Mouse (Mus musculus) midbrain, postnatal 0 days (tissue): ENCODE results near the gene Mrpl48. TPM values are rescaled to one million over a fixed set of nuclear protein-coding genes. Genes with fewer than 3 reads are reported as not detected.
A peak's percentile ranks its signal among the peaks of the same experiment; 100 is the strongest.

ENCODE experiments used
- ATAC-seq: fragments of 200-750 bp; cut with Nextera tagmentation; 2 replicates; pipeline ENCODE4 v1.8.0; 2017; ENCODE audit warnings: moderate number of reproducible peaks, mild to moderate bottlenecking, moderate TSS enrichment, moderate library complexity; ENCODE audit not compliant: low FRiP score
- DNase-seq: peaks from one replicate; pipeline ENCODE4 v3.0.0-alpha.2; 2015; ENCODE audit warnings: low spot score
- H3K27ac ChIP-seq: fragments of 300-500 bp; sonication (generic); 2 replicates; pipeline ENCODE4 v1.5.1; 2014; ENCODE audit warnings: low read depth, mild to moderate bottlenecking, low read length, mixed read lengths
- H3K27me3 ChIP-seq: fragments of 300-500 bp; sonication (generic); 2 replicates; pipeline ENCODE4 v1.6.1; 2014; ENCODE audit warnings: low read length, control low read depth, mixed read lengths; ENCODE audit not compliant: insufficient read depth
- H3K36me3 ChIP-seq: fragments of 300-500 bp; sonication (generic); 2 replicates; pipeline ENCODE4 v1.6.1; 2014; ENCODE audit warnings: low read length, control low read depth, mixed read lengths; ENCODE audit not compliant: insufficient read depth
- H3K4me1 ChIP-seq: fragments of 300-500 bp; sonication (generic); 2 replicates; pipeline ENCODE4 v1.6.1; 2014; ENCODE audit warnings: mild to moderate bottlenecking, control low read depth, antibody characterized with exemption, low read length, mixed read lengths; ENCODE audit not compliant: insufficient read depth
- H3K4me2 ChIP-seq: fragments of 300-500 bp; sonication (generic); 2 replicates; pipeline ENCODE4 v1.6.1; 2014; ENCODE audit warnings: low read depth, mild to moderate bottlenecking, low read length, mixed read lengths; ENCODE audit not compliant: poor library complexity, severe bottlenecking
- H3K4me3 ChIP-seq: fragments of 300-500 bp; sonication (generic); 2 replicates; pipeline ENCODE4 v1.5.1; 2014; ENCODE audit warnings: low read depth, mild to moderate bottlenecking, low read length, moderate library complexity
- H3K9ac ChIP-seq: fragments of 300-500 bp; sonication (generic); replicated peaks from 2 replicates; pipeline ENCODE4 v1.6.1; 2014; ENCODE audit warnings: mild to moderate bottlenecking, low read length, moderate library complexity, mixed read lengths; ENCODE audit not compliant: poor library complexity, severe bottlenecking
- H3K9me3 ChIP-seq: fragments of 300-500 bp; sonication (generic); 2 replicates; pipeline ENCODE4 v1.6.1; 2016; ENCODE audit warnings: low read length, control low read depth
- CTCF ChIP-seq: IDR thresholded peaks from 2 replicates; pipeline ENCODE4 v1.5.1; 2016; ENCODE audit warnings: antibody characterized with exemption, mild to moderate bottlenecking
- WGBS: fragments of 180-500 bp; shearing (Covaris S2); extraction: QIAGEN DNeasy Blood & Tissue Kit; methylation state at CpG from one replicate; pipeline ENCODE4 v1.1.7; 2014; 5-methylcytosine and 5-hydroxymethylcytosine counted together
- polyA plus RNA-seq: library from polyadenylated mRNA; unstranded; fragments of >200 nt; fragmentation: Nextera tagmentation; extraction: Ambion mirVana; gene quantifications from 2 replicates; pipeline ENCODE4 v1.2.1, GENCODE M21; 2015
- total RNA-seq: library from RNA; depleted of rRNA; stranded (reverse); fragments of >200 nt; gene quantifications from 2 replicates; pipeline ENCODE4 v1.2.3, GENCODE M21; 2014

Mrpl48 gene
- total and polyA plus RNA-seq, 2 experiments from 2014 or later, result 47.8 to 89.8 TPM

DNA sequence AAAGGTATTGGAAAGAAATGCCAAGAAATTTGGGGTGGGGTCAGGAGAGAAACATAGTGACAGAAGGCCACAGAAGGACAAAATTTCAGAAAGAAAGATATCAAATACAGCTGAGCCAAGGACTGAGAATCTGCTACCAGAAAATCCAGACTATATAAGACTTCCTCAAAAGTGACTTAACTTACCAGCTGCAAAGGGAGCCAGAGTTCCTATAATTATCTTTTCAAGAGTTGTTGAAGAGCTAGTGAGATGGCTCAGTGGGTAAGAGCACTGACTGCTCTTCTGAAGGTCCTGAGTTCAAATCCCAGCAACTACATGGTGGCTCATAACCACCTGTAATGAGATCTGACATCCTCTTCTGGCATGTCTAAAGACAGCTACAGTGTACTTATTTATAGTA, 14.8 kb downstream of the Mrpl48 start:
- Histone ChIP-seq H3K4me3 (no peak overlapping the region), H3K4me2 (no peak overlapping the region)
- ATAC-seq, result no peak

DNA sequence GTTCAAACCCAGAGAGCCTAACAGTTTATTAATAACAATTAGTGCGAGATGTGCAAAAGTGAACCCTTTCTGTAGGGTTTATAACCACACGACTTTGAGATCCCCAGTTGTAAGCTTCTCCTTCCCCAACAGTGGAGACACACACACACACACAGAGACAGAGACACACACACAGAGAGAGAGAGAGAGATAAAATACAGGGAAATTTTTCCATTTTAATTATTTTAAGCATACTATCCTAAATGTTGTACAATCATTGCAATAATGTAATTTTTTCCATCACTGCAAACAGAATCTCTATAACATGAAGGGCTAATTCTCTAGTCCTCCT, 16.6 kb downstream of the Mrpl48 start:
- H3K27ac ChIP-seq, result peak overlapping the region; percentile 86
- peak overlapping the region; percentile 45 for H3K4me3 ChIP-seq
- H3K9me3 ChIP-seq, result no peaks in the 10 kb centered on the region
- 6% methylated on average over 2 of the region's 2 CpGs for WGBS
- DNase-seq, result no peak
- ATAC-seq, result no peak; the same call in 1 of the 2 replicates
- H3K36me3 ChIP-seq, result no peaks in the 10 kb centered on the region
- no peaks in the 10 kb centered on the region for H3K4me1 ChIP-seq
- H3K27me3 ChIP-seq, result no peaks in the 10 kb centered on the region
- TF ChIP-seq CTCF, result no peak
- H3K9ac ChIP-seq, result peak overlapping the region; percentile 69
- peak overlapping the region; percentile 59 for H3K4me2 ChIP-seq

More for the DNA sequence above, 14.8 kb downstream of the Mrpl48 start:
- H3K27ac ChIP-seq, result no peak overlapping the region
- H3K9me3 ChIP-seq, result no peaks in the 10 kb centered on the region
- H3K36me3 ChIP-seq, result no peaks in the 10 kb centered on the region
- no peak for DNase-seq
- H3K4me1 ChIP-seq, result no peaks in the 10 kb centered on the region
- H3K9ac ChIP-seq, result no peak overlapping the region
- H3K27me3 ChIP-seq, result no peaks in the 10 kb centered on the region
- TF ChIP-seq CTCF, result no peak

DNA sequence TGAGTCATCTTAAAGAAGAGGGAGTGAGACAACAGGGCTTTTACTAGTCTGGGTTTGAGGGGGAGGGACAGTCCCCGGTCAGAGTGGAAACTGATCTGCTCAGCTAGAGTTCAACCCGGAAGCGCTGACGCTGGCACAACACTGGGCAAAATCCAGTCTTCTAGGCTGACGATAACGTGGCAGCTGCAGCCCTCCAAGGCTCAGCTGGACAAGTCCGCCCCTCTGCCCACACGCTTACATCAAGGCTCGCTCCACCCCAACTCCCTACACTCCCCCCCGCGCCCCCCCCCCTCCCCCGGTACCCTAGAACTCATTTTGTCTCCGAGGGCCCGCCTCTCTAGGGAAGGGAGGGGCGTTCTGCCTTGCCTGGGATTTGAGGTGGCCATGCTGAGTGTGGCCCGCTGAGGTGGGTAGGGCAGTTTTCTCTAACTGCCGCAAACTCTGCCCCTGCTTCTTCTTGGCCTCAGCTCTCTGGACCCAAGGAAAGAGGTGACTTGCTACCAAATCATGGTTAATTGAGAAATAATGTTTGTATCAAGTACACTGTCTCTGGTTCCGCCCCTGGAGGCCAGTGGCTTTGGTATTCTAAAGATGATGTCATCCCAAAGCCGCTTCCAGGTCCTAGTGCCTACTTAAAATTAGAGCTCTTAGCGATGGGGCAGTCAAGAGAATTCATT, 17.1 kb downstream of the Mrpl48 start:
- peak; percentile 36 for TF ChIP-seq CTCF
- Histone ChIP-seq H3K9me3 (no peaks in the 10 kb centered on the region), H3K9ac (peak overlapping the region; percentile 69), H3K36me3 (no peaks in the 10 kb centered on the region), H3K4me1 (no peaks in the 10 kb centered on the region), H3K4me3 (peak overlapping the region; percentile 45), H3K27me3 (no peaks in the 10 kb centered on the region), H3K4me2 (peak overlapping the region; percentile 59), H3K27ac (peak overlapping the region; percentile 86)
- peak; percentile 91 for DNase-seq
- under 1% methylated on average over 15 of the region's 20 CpGs for WGBS
- peak; percentile 97 for ATAC-seq

DNA sequence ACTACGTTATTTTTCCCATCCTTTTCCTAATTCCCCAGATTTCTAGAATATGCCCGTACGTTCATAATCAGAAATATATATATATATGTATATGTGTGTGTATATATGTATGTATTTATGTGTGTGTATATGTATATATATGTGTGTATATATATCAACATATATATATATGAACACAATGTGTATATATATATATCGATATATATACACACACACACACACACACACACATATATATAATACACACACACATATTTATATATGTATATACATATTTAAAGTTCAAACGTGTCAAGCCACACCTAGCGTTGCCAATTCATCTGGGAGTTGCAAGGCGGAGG, 17.6 kb downstream of the Mrpl48 start:
- peak overlapping the region; percentile 69 for H3K9ac ChIP-seq
- H3K36me3 ChIP-seq, result no peaks in the 10 kb centered on the region
- H3K9me3 ChIP-seq, result no peaks in the 10 kb centered on the region
- ATAC-seq (peak; percentile 22; the same call in 1 of the 2 replicates), DNase-seq (no peak)
- TF ChIP-seq CTCF, result no peak
- H3K4me2 ChIP-seq, result peak overlapping the region; percentile 59
- no peaks in the 10 kb centered on the region for H3K27me3 ChIP-seq
- no peaks in the 10 kb centered on the region for H3K4me1 ChIP-seq
- H3K4me3 ChIP-seq, result peak overlapping the region; percentile 45
- H3K27ac ChIP-seq, result peak overlapping the region; percentile 86
- WGBS, result 39% methylated on average over 7 of the region's 7 CpGs

DNA sequence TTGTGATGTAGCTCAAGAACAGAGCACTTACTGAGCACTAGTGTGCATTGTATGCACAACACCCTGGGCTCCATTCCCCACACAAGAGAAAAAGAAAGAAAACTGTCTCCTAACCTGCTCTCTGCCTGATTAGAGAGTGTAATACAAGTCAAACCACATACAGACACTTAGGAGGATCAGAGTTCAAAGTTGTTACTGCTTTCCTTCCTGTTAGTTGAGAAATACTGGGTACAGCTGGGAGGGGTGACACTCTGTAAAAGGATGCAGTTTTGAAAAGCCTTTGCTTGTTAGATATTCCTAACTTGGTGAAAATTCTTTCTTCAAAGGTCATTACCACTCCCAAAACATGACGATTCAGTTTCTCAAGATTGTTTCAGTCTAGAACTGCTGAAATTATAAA, 18.3 kb downstream of the Mrpl48 start:
- no peaks in the 10 kb centered on the region for H3K4me1 ChIP-seq
- H3K27me3 ChIP-seq, result no peaks in the 10 kb centered on the region
- TF ChIP-seq CTCF, result no peak
- WGBS, result 56% methylated on average over 1 of the region's 1 CpGs
- H3K27ac ChIP-seq, result no peak overlapping the region
- no peak overlapping the region for H3K9ac ChIP-seq
- H3K4me3 ChIP-seq, result no peak overlapping the region
- no peaks in the 10 kb centered on the region for H3K9me3 ChIP-seq
- H3K4me2 ChIP-seq, result 0 out of 2 replicates have a peak overlapping the region, but pooled peaks have one; percentile 20
- DNase-seq (no peak), ATAC-seq (no peak)
- H3K36me3 ChIP-seq, result no peaks in the 10 kb centered on the region

DNA sequence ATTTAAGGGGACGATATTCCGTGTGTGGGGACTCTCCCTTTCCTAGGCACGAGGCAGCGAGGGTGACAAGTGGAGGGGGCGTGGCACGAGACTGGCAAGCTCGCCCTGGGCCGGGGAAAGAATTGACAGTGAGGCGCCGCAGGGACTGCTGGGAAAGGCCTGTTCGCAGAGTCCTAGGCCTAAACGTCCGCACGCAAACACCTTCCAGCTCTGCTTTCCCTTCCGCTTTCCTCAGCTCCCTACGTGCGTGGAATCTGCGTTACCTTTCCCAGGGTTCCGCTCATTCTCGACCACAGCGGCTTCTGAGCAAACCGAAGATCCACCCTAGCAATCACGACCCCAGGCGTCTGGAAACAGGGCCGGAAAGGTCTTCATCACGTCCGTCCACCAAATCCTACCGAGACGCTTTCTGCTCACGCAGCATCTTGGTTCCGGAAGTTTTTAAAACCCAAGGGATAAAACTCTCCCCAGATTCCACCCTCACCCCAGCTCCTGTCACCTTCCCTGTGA, 25.3 kb downstream of the Mrpl48 start:
- TF ChIP-seq CTCF, result peak; percentile 2; the same call in 1 of the 2 replicates
- Histone ChIP-seq H3K9me3 (no peaks in the 10 kb centered on the region), H3K4me2 (peak overlapping the region; percentile 55), H3K27ac (peak overlapping the region; percentile 92), H3K4me1 (no peaks in the 10 kb centered on the region), H3K36me3 (no peaks in the 10 kb centered on the region), H3K9ac (peak overlapping the region; percentile 74), H3K27me3 (no peaks in the 10 kb centered on the region), H3K4me3 (peak overlapping the region; percentile 43)
- peak; percentile 94 for DNase-seq
- peak; percentile 93 for ATAC-seq
- under 1% methylated on average over 31 of the region's 31 CpGs for WGBS
